Mouse (Mus musculus): ENCODE data around the gene 4930412O13Rik. TPM values are rescaled to one million over a fixed set of nuclear protein-coding genes. Genes with fewer than 3 reads are reported as not detected.

Gene 4930412O13Rik
- total and polyA plus RNA-seq, 3 experiments = 0.28 TPM; not detected in 2

GRCm38 (mm10) chr2:9877966-9878563 is 3.0 kb upstream of the 4930412O13Rik start:
- no peaks in the 10 kb centered on the region for H3K9me3 ChIP-seq (replicated peaks; ENCODE audit: insufficient read depth, low read length)
- H3K27me3 ChIP-seq (ENCODE audit: control insufficient read depth in 1 of 2, insufficient read depth in 2 of 2, low read length in 2 of 2) = no peaks in the 10 kb centered on the region
- H3K27ac ChIP-seq (ENCODE audit: control insufficient read depth, low read depth, low read length) = no peak overlapping the region
- H3K4me1 ChIP-seq (ENCODE audit: control insufficient read depth in 1 of 2, insufficient read depth in 2 of 2, low read length in 2 of 2) = no peaks in the 10 kb centered on the region; a peak in 1 of 4 replicates
- peak overlapping the region; percentile 68 to 95 for H3K4me3 ChIP-seq (ENCODE audit: control insufficient read depth in 1 of 2, insufficient read depth in 1 of 2, low read depth in 2 of 2, low read length in 2 of 2)
- H3K79me2 ChIP-seq (ENCODE audit: control insufficient read depth, insufficient read depth, low read length, poor library complexity) = no peaks in the 10 kb centered on the region; the same call in 1 of the 2 replicates
- TF ChIP-seq SMC3 (IDR thresholded peaks at IDR 0.05; ENCODE audit: low read depth, low read length) (peak; percentile 5; the same call in 1 of the 2 replicates), ZNF384 (IDR thresholded peaks at IDR 0.05; ENCODE audit: low read depth, low read length) (peak; percentile 81), USF2 (IDR thresholded peaks at IDR 0.05; ENCODE audit: borderline replicate concordance in 1 of 2, insufficient read depth in 1 of 2, low read depth in 1 of 2, low read length in 2 of 2) (no peak), MAFK (IDR thresholded peaks at IDR 0.05; ENCODE audit: borderline replicate concordance, low read depth, low read length) (no peak)
- peak overlapping the region; percentile 28; the same call in 1 of the 2 replicates for H3K9ac ChIP-seq (ENCODE audit: control insufficient read depth, low read depth, low read length, poor library complexity, severe bottlenecking)
- DNase-seq (ENCODE audit: low read depth, low spot score) = no peak
- no peaks in the 10 kb centered on the region for H3K36me3 ChIP-seq (ENCODE audit: control insufficient read depth in 1 of 2, insufficient read depth in 2 of 2, low read length in 2 of 2)

- H3K27ac ChIP-seq (ENCODE audit: control insufficient read depth, low read depth, low read length) = peak overlapping the region; percentile 50
- TF ChIP-seq POLR2A (IDR thresholded peaks at IDR 0.05; ENCODE audit: control insufficient read depth in 1 of 2, insufficient read depth in 1 of 2, low read depth in 1 of 2, low read length in 2 of 2, poor library complexity in 1 of 2) (no peak), MXI1 (IDR thresholded peaks at IDR 0.05; ENCODE audit: low read depth, low read length) (no peak), SIN3A (IDR thresholded peaks at IDR 0.05; ENCODE audit: low read length) (no peak), USF2 (IDR thresholded peaks at IDR 0.05; ENCODE audit: borderline replicate concordance in 1 of 2, insufficient read depth in 1 of 2, low read depth in 1 of 2, low read length in 2 of 2) (no peak), ZKSCAN1 (IDR thresholded peaks at IDR 0.05; ENCODE audit: low read depth, low read length) (no peak), TAL1 (IDR thresholded peaks at IDR 0.05; ENCODE audit: low read length) (no peak), GABPA (IDR thresholded peaks at IDR 0.05; ENCODE audit: low read depth, low read length) (no peak), EP300 (IDR thresholded peaks at IDR 0.05; ENCODE audit: low read depth in 1 of 2, low read length in 2 of 2) (no peak), SMC3 (IDR thresholded peaks at IDR 0.05; ENCODE audit: low read depth, low read length) (no peak), ZMIZ1 (IDR thresholded peaks at IDR 0.05; ENCODE audit: low read depth, low read length) (no peak), HCFC1 (IDR thresholded peaks at IDR 0.05; ENCODE audit: low read depth, low read length) (no peak), GATA1 (IDR thresholded peaks at IDR 0.05; ENCODE audit: low read depth, low read length) (no peak), MEF2A (IDR thresholded peaks at IDR 0.05; ENCODE audit: extremely low read depth, insufficient replicate concordance, low read depth, low read length, poor library complexity, severe bottlenecking) (no peak), CHD2 (IDR thresholded peaks at IDR 0.05; ENCODE audit: low read length) (no peak), UBTF (IDR thresholded peaks at IDR 0.05; ENCODE audit: borderline replicate concordance, insufficient read depth, low read depth, low read length) (no peak), POLR2AphosphoS2 (IDR thresholded peaks at IDR 0.05; ENCODE audit: low read length) (no peak), CTCF (IDR thresholded peaks at IDR 0.05 in 2 of 3, conservative IDR thresholded peaks at IDR 0.05 in 1 of 3; ENCODE audit: control insufficient read depth in 1 of 3, insufficient read depth in 1 of 3, low read depth in 2 of 3, low read length in 3 of 3, poor library complexity in 1 of 3, severe bottlenecking in 1 of 3) (no peak), TCF12 (IDR thresholded peaks at IDR 0.05; ENCODE audit: low read depth, low read length) (no peak), MAZ (IDR thresholded peaks at IDR 0.05; ENCODE audit: low read depth, low read length) (no peak)
- H3K4me3 ChIP-seq (ENCODE audit: control insufficient read depth in 1 of 2, insufficient read depth in 1 of 2, low read depth in 2 of 2, low read length in 2 of 2) = peak overlapping the region; percentile 68 to 95
- H3K79me2 ChIP-seq (ENCODE audit: control insufficient read depth, insufficient read depth, low read length, poor library complexity) = no peaks in the 10 kb centered on the region; the same call in 1 of the 2 replicates
- no peaks in the 10 kb centered on the region for H3K9me3 ChIP-seq (replicated peaks; ENCODE audit: insufficient read depth, low read length)
- H3K27me3 ChIP-seq (ENCODE audit: control insufficient read depth in 1 of 2, insufficient read depth in 2 of 2, low read length in 2 of 2) = no peaks in the 10 kb centered on the region
- H3K36me3 ChIP-seq (ENCODE audit: control insufficient read depth in 1 of 2, insufficient read depth in 2 of 2, low read length in 2 of 2) = no peaks in the 10 kb centered on the region
- peak overlapping the region; percentile 68 for H3K9ac ChIP-seq (ENCODE audit: control insufficient read depth, low read depth, low read length, poor library complexity, severe bottlenecking)
- H3K4me1 ChIP-seq (ENCODE audit: control insufficient read depth in 1 of 2, insufficient read depth in 2 of 2, low read length in 2 of 2) = no peaks in the 10 kb centered on the region; a peak in 1 of 4 replicates
- DNase-seq (ENCODE audit: low read depth, low spot score) = peak; percentile 84
Measured at GRCm38 (mm10) chr2:9878564-9879081, 2.4 kb upstream of the 4930412O13Rik start.

All from MEL (cell line).